Mouse (Mus musculus): Measurements from ENCODE around the gene Hivep2. TPM values are rescaled to one million over a fixed set of nuclear protein-coding genes. Genes with fewer than 3 reads are reported as not detected.

The Hivep2 gene
- polyA plus RNA-seq, 1 experiment: 26.4 TPM

DNA sequence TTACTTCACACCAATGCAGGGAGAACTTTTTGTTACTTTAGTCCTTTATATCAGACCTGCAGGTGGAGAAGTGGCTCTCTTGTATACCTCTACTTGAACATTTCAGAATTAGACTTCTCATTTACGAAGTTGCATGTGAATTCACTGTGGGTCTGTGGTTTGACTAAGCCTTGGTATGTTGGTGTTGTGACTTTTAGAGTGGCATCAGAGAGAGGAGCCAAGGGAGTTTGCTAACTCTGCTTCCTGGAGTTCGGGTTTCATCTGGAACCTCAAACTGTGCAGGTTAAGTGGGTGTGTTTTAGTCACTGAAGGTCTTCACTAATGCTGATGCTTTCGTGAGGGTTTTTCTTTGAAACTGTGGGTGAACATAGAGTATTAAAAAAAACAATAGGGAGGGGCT lies 4.4 kb downstream of the Hivep2 start:
- Histone ChIP-seq H3K36me3 (ENCODE audit: control insufficient read depth, insufficient read depth, low read length) (no peaks in the 10 kb centered on the region), H3K27ac (ENCODE audit: control insufficient read depth, insufficient read depth, low read length) (peak overlapping the region; percentile 42), H3K27me3 (ENCODE audit: control insufficient read depth, insufficient read depth, low read length) (no peaks in the 10 kb centered on the region), H3K4me3 (ENCODE audit: control insufficient read depth, insufficient read depth, low read length) (no peak overlapping the region), H3K4me1 (replicated peaks; ENCODE audit: control insufficient read depth, insufficient read depth, low read length) (peaks cover 9% of the 10 kb centered on the region)
- DNase-seq: no peak
- TF ChIP-seq POLR2A (IDR thresholded peaks at IDR 0.05; ENCODE audit: control insufficient read depth, extremely low read depth, insufficient read depth, low read length, poor library complexity): no peak
- no peak for TF ChIP-seq CTCF (IDR thresholded peaks at IDR 0.05; ENCODE audit: borderline replicate concordance, control insufficient read depth, extremely low read depth, insufficient read depth, low read length, poor library complexity)
- 9% methylated on average over 3 of the region's 3 CpGs for WGBS

DNA sequence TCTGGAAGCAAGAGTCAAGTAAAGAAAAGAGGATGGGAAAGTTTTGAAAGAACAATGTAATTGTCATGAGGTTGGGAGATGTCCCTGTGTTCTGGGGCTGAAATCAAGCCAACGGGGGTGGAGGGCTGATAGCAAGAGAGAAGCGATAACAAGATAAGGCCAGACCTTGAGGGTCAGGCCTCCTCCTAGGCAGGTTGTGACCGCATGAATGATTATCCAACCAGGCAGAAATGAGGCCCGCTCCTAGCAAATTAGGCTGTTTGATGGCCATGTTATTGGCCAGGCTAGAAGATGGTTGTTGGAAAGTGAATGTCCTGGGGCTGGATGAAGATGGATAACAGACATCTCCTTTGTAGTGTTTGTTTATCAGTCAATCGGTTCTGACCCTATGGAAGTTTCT lies 5.4 kb downstream of the Hivep2 start:
- no peaks in the 10 kb centered on the region for H3K36me3 ChIP-seq (ENCODE audit: control insufficient read depth, insufficient read depth, low read length)
- H3K27ac ChIP-seq (ENCODE audit: control insufficient read depth, insufficient read depth, low read length): no peak overlapping the region
- no peak for DNase-seq
- H3K4me3 ChIP-seq (ENCODE audit: control insufficient read depth, insufficient read depth, low read length): no peak overlapping the region
- TF ChIP-seq POLR2A (IDR thresholded peaks at IDR 0.05; ENCODE audit: control insufficient read depth, extremely low read depth, insufficient read depth, low read length, poor library complexity): no peak
- no peak for TF ChIP-seq CTCF (IDR thresholded peaks at IDR 0.05; ENCODE audit: borderline replicate concordance, control insufficient read depth, extremely low read depth, insufficient read depth, low read length, poor library complexity)
- no peaks in the 10 kb centered on the region for H3K27me3 ChIP-seq (ENCODE audit: control insufficient read depth, insufficient read depth, low read length)
- WGBS: 92% methylated on average over 5 of the region's 5 CpGs
- peaks cover 11% of the 10 kb centered on the region for H3K4me1 ChIP-seq (replicated peaks; ENCODE audit: control insufficient read depth, insufficient read depth, low read length)

DNA sequence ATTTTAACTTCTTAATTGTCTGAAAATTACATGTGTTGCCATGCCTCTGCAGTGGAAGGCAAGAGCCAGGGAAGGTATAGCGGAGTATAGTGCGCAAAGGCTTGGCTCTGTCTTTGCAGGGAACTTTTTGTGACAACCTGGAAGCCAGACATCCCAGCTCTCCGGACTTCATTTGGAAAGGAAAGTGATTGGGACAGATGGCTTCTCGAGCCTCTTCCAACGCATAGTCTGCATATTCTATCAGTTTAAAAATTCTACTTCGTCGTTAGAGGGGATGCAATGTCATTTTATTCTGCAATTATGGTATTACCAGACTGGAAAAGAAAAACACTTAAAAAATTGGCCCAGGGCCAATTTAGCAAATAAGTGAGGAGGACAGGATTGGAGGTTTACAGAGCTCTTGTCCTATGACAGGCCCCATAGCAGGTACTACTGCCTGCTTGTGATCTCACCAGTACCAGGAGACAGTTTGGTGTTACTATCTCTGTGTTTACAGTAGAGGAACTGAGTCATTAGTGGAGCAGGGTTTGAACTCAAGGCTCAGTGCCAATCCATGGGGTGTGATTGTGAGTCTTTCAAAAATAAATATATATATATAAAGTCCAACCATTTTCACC lies 7.8 kb downstream of the Hivep2 start:
- H3K27ac ChIP-seq (ENCODE audit: control insufficient read depth, insufficient read depth, low read length): no peak overlapping the region
- 95% methylated on average over 7 of the region's 7 CpGs for WGBS
- no peaks in the 10 kb centered on the region for H3K27me3 ChIP-seq (ENCODE audit: control insufficient read depth, insufficient read depth, low read length)
- no peak overlapping the region for H3K4me3 ChIP-seq (ENCODE audit: control insufficient read depth, insufficient read depth, low read length)
- TF ChIP-seq CTCF (IDR thresholded peaks at IDR 0.05; ENCODE audit: borderline replicate concordance, control insufficient read depth, extremely low read depth, insufficient read depth, low read length, poor library complexity): no peak
- TF ChIP-seq POLR2A (IDR thresholded peaks at IDR 0.05; ENCODE audit: control insufficient read depth, extremely low read depth, insufficient read depth, low read length, poor library complexity): no peak
- H3K4me1 ChIP-seq (replicated peaks; ENCODE audit: control insufficient read depth, insufficient read depth, low read length): peaks cover 13% of the 10 kb centered on the region
- no peak for DNase-seq
- no peaks in the 10 kb centered on the region for H3K36me3 ChIP-seq (ENCODE audit: control insufficient read depth, insufficient read depth, low read length)

DNA sequence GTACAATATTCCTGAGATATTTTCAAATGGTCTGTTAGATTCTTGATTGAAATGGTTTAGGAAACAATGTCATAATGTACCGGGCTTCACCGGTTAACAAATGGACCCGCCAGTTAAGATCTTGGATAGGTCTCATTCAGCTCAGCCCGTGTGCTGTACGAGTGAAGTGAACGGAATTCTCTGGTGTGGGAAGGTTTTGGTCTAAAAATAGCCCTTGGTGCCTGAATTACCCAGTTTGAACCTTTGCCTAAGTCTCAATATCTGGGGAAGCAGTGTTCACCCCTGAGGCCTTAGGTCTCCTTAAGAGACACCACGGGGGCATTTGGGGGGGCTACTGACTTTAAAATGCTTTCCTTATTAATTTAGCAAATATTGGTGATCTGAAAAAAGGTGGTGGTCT lies 8.6 kb downstream of the Hivep2 start:
- WGBS: 90% methylated on average over 7 of the region's 7 CpGs
- Histone ChIP-seq H3K27ac (ENCODE audit: control insufficient read depth, insufficient read depth, low read length) (no peak overlapping the region), H3K36me3 (ENCODE audit: control insufficient read depth, insufficient read depth, low read length) (no peaks in the 10 kb centered on the region), H3K4me3 (ENCODE audit: control insufficient read depth, insufficient read depth, low read length) (no peak overlapping the region), H3K4me1 (replicated peaks; ENCODE audit: control insufficient read depth, insufficient read depth, low read length) (peaks cover 14% of the 10 kb centered on the region), H3K27me3 (ENCODE audit: control insufficient read depth, insufficient read depth, low read length) (no peaks in the 10 kb centered on the region)
- DNase-seq: no peak
- TF ChIP-seq CTCF (IDR thresholded peaks at IDR 0.05; ENCODE audit: borderline replicate concordance, control insufficient read depth, extremely low read depth, insufficient read depth, low read length, poor library complexity): no peak
- no peak for TF ChIP-seq POLR2A (IDR thresholded peaks at IDR 0.05; ENCODE audit: control insufficient read depth, extremely low read depth, insufficient read depth, low read length, poor library complexity)

DNA sequence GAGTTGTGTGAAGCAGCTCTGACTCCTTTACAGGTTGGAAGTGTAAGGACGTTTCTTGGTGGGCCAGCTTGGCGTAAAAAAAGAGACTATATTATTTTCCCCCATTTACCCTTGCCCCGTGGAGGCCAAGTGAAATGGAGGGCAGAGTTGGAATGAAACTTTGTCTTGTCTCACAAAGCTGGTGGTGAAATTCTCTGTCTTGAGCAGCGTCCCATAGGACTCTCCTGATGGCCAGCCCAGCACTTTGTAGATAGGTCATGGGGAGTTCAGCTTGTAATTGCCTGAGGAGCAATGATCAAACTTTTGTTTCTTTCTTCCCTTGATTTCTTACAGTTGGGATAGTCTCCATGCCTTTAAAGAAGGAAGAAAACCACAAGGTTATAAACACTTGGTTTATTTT lies 10.0 kb downstream of the Hivep2 start:
- H3K27ac ChIP-seq (ENCODE audit: control insufficient read depth, insufficient read depth, low read length): no peak overlapping the region
- 95% methylated on average over 4 of the region's 4 CpGs for WGBS
- no peak for DNase-seq

DNA sequence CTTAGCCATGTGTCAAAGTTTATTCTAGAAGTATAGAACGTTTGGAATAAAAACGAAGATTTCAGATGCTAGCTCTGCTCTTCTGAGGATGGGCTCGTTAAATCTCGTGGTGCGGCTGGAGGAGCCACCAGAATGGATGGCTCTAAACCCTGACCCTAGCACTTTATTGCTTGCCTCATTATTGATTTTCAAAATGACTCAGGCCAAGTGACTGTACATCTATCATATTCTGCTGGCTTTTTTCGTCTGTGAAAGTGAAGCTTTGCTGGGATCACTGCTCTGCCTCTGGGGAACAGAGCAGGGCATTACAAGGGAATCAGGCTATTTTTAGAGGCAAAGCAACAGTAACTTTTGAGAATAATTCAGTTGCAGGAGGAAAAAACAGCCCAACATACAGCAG lies 10.4 kb downstream of the Hivep2 start:
- TF ChIP-seq CTCF (IDR thresholded peaks at IDR 0.05; ENCODE audit: borderline replicate concordance, control insufficient read depth, extremely low read depth, insufficient read depth, low read length, poor library complexity) (no peak), POLR2A (IDR thresholded peaks at IDR 0.05; ENCODE audit: control insufficient read depth, extremely low read depth, insufficient read depth, low read length, poor library complexity) (no peak)
- Histone ChIP-seq H3K4me1 (replicated peaks; ENCODE audit: control insufficient read depth, insufficient read depth, low read length) (peaks cover 11% of the 10 kb centered on the region), H3K4me3 (ENCODE audit: control insufficient read depth, insufficient read depth, low read length) (no peak overlapping the region), H3K27me3 (ENCODE audit: control insufficient read depth, insufficient read depth, low read length) (no peaks in the 10 kb centered on the region), H3K36me3 (ENCODE audit: control insufficient read depth, insufficient read depth, low read length) (no peaks in the 10 kb centered on the region), H3K27ac (ENCODE audit: control insufficient read depth, insufficient read depth, low read length) (no peak overlapping the region)
- DNase-seq: no peak
- 93% methylated on average over 6 of the region's 6 CpGs for WGBS

More for the DNA sequence above, 10.0 kb downstream of the Hivep2 start:
- TF ChIP-seq POLR2A (IDR thresholded peaks at IDR 0.05; ENCODE audit: control insufficient read depth, extremely low read depth, insufficient read depth, low read length, poor library complexity) (no peak), CTCF (IDR thresholded peaks at IDR 0.05; ENCODE audit: borderline replicate concordance, control insufficient read depth, extremely low read depth, insufficient read depth, low read length, poor library complexity) (no peak)
- H3K4me3 ChIP-seq (ENCODE audit: control insufficient read depth, insufficient read depth, low read length): no peak overlapping the region
- no peaks in the 10 kb centered on the region for H3K27me3 ChIP-seq (ENCODE audit: control insufficient read depth, insufficient read depth, low read length)
- H3K36me3 ChIP-seq (ENCODE audit: control insufficient read depth, insufficient read depth, low read length): no peaks in the 10 kb centered on the region
- H3K4me1 ChIP-seq (replicated peaks; ENCODE audit: control insufficient read depth, insufficient read depth, low read length): peaks cover 14% of the 10 kb centered on the region

DNA sequence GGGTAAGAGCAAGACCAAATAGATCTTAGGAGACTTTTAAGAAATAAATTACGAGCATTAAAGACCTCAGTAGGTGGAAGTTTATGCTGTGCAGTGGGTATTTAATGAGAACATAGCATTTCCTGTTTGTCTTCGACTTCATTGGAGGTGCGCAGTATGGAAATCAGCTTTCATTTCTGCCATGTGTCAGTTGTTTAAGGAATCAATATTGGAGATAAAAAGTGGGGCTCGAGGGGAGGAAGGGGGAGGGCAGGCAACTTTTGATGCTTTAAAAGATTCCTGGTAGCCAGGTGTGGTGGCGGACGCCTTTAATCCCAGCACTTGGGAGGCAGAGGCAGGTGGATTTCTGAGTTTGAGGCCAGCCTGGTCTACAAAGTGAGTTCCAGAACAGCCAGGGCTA lies 16.4 kb downstream of the Hivep2 start:
- TF ChIP-seq POLR2A (IDR thresholded peaks at IDR 0.05; ENCODE audit: control insufficient read depth, extremely low read depth, insufficient read depth, low read length, poor library complexity): no peak
- no peak for TF ChIP-seq CTCF (IDR thresholded peaks at IDR 0.05; ENCODE audit: borderline replicate concordance, control insufficient read depth, extremely low read depth, insufficient read depth, low read length, poor library complexity)
- WGBS: 32% methylated on average over 6 of the region's 6 CpGs
- Histone ChIP-seq H3K27ac (ENCODE audit: control insufficient read depth, insufficient read depth, low read length) (peak overlapping the region; percentile 90), H3K4me3 (ENCODE audit: control insufficient read depth, insufficient read depth, low read length) (peak overlapping the region; percentile 65), H3K4me1 (replicated peaks; ENCODE audit: control insufficient read depth, insufficient read depth, low read length) (peaks cover 12% of the 10 kb centered on the region), H3K36me3 (ENCODE audit: control insufficient read depth, insufficient read depth, low read length) (no peaks in the 10 kb centered on the region), H3K27me3 (ENCODE audit: control insufficient read depth, insufficient read depth, low read length) (no peaks in the 10 kb centered on the region)
- DNase-seq: no peak
